In the genomic region with DNA sequence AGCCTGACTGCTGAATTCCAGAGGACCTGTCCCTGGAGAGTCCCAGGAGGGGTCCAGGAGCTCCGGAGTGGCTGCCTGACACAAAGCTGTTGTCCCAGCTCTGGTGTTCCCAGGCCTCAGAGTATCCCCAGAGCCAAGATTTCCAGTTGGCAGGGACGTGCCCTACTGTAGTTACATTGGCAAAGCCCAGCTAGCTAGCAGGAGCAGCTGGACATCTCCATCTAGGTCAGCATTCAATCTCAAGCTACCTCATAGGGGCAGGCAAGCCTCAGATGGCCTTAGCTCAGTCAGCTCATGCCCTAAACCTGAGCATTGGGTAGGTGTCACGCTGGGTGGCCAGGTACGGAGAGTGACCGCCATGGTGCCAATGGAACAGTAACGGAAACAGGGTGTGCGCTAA, we compare ENCODE assay signal across 13 mouse cellular contexts.
DNase-seq lines count a peak whose midpoint lies in the region; ATAC-seq and TF ChIP-seq lines count a peak whose summit lies in the region.
"Had no signal": no experiment of that assay in that cellular context is flagged by ENCODE, and none has a peak within 500 bp of the region (broad histone marks: within the 10 kb centered on the region; RNA-seq: fewer than 3 reads in every experiment).

No protein-coding gene starts in this region.

- no peaks in the 10 kb centered on the region for H3K9me3 ChIP-seq in hindbrain, embryonic 15.5 days
- no peaks in the 10 kb centered on the region for H3K9me3 ChIP-seq in hindbrain, embryonic 14.5 days (ENCODE audit: control insufficient read depth, low read length)
- H3K9me3 ChIP-seq in embryonic facial prominence, embryonic 10.5 days, result no peaks in the 10 kb centered on the region
- no peaks in the 10 kb centered on the region for H3K9me3 ChIP-seq in stomach, postnatal 0 days (ENCODE audit: control insufficient read depth, low read length)
- H3K9me3 ChIP-seq: liver, embryonic 12.5 days had no signal

- no peaks in the 10 kb centered on the region for H3K27me3 ChIP-seq in hindbrain, embryonic 15.5 days
- no peaks in the 10 kb centered on the region for H3K27me3 ChIP-seq in hindbrain, embryonic 14.5 days (ENCODE audit: control insufficient read depth, insufficient read depth, low read length)
- no peaks in the 10 kb centered on the region for H3K27me3 ChIP-seq in spleen, adult 2 months (ENCODE audit: control insufficient read depth, insufficient read depth, low read length)
- no peaks in the 10 kb centered on the region for H3K27me3 ChIP-seq in embryonic facial prominence, embryonic 10.5 days (replicated peaks; ENCODE audit: low read depth, poor library complexity, severe bottlenecking)
- H3K27me3 ChIP-seq in stomach, postnatal 0 days (ENCODE audit: control insufficient read depth, insufficient read depth, low read length), result no peaks in the 10 kb centered on the region
- H3K27me3 ChIP-seq: liver, embryonic 12.5 days had no signal

- no peak overlapping the region for H3K4me3 ChIP-seq in hindbrain, embryonic 15.5 days
- no peak overlapping the region for H3K4me3 ChIP-seq in hindbrain, embryonic 14.5 days (replicated peaks; ENCODE audit: low read length)
- H3K4me3 ChIP-seq in spleen, adult 2 months (ENCODE audit: extremely low read depth, insufficient read depth, insufficient read length), result no peak overlapping the region
- H3K4me3 ChIP-seq in embryonic facial prominence, embryonic 10.5 days, result no peak overlapping the region
- no peak overlapping the region for H3K4me3 ChIP-seq in stomach, postnatal 0 days (ENCODE audit: low read depth, low read length)
- H3K4me3 ChIP-seq: heart, adult 2 months; liver, embryonic 12.5 days had no signal

- DNase-seq in hindbrain, embryonic 14.5 days (ENCODE audit: low spot score), result no peak
- DNase-seq in spleen, adult 2 months (ENCODE audit: low read depth in 1 of 2, low spot score in 2 of 2), result no peak
- DNase-seq in spleen, postnatal 10 days (ENCODE audit: low spot score in 2 of 2), result no peak
- no peak for DNase-seq in embryonic facial prominence, embryonic 10.5 days (ENCODE audit: low spot score)
- DNase-seq in thymus, postnatal 4 days, result no peak
- DNase-seq in stomach, postnatal 0 days (ENCODE audit: low spot score), result no peak
- DNase-seq in lung, postnatal 4 days, result no peak
- DNase-seq: lung, postnatal 10 days; thymus, postnatal 25 days had no signal

- 91% methylated on average over 7 of the region's 7 CpGs for WGBS in hindbrain, embryonic 15.5 days
- WGBS in hindbrain, embryonic 14.5 days, result 94% methylated on average over 7 of the region's 7 CpGs
- WGBS in spleen, adult 2 months, result 91% methylated on average over 7 of the region's 7 CpGs
- 88% methylated on average over 7 of the region's 7 CpGs for WGBS in embryonic facial prominence, embryonic 10.5 days
- 87% methylated on average over 7 of the region's 7 CpGs for WGBS in stomach, postnatal 0 days

- no peak overlapping the region for H3K4me2 ChIP-seq in hindbrain, embryonic 15.5 days
- H3K4me2 ChIP-seq in hindbrain, embryonic 14.5 days (replicated peaks), result no peak overlapping the region
- no peak overlapping the region for H3K4me2 ChIP-seq in stomach, postnatal 0 days (replicated peaks; ENCODE audit: low read depth)
- H3K4me2 ChIP-seq: liver, embryonic 12.5 days had no signal

- no peak overlapping the region for H3K9ac ChIP-seq in hindbrain, embryonic 15.5 days
- H3K9ac ChIP-seq in hindbrain, embryonic 14.5 days, result no peak overlapping the region
- no peak overlapping the region for H3K9ac ChIP-seq in stomach, postnatal 0 days (ENCODE audit: low read length)
- H3K9ac ChIP-seq: liver, embryonic 12.5 days had no signal

- TF ChIP-seq EP300 in stomach, postnatal 0 days (optimal IDR thresholded peaks at IDR 0.05), result no peak

- H3K27ac ChIP-seq in hindbrain, embryonic 15.5 days (replicated peaks), result no peak overlapping the region
- H3K27ac ChIP-seq in hindbrain, embryonic 14.5 days, result no peak overlapping the region
- H3K27ac ChIP-seq in spleen, adult 2 months (ENCODE audit: insufficient read depth, low read length), result peak overlapping the region; percentile 65
- peak overlapping the region; percentile 40; the same call in 1 of the 2 replicates for H3K27ac ChIP-seq in embryonic facial prominence, embryonic 10.5 days (replicated peaks)
- H3K27ac ChIP-seq in stomach, postnatal 0 days (replicated peaks), result no peak overlapping the region
- H3K27ac ChIP-seq: heart, adult 2 months had no signal

- no peak for TF ChIP-seq CTCF in spleen, adult 2 months (IDR thresholded peaks at IDR 0.05; ENCODE audit: extremely low read depth, insufficient read depth, insufficient read length, insufficient replicate concordance)
- TF ChIP-seq CTCF in stomach, postnatal 0 days (IDR thresholded peaks at IDR 0.05; ENCODE audit: low read depth), result no peak

- 0 out of 2 replicates have a peak, but pooled peaks have one; percentile 4 for ATAC-seq in hindbrain, embryonic 15.5 days (ENCODE audit: low FRiP score, low read depth)
- no peak for ATAC-seq in hindbrain, embryonic 14.5 days (ENCODE audit: low FRiP score)
- no peak for ATAC-seq in stomach, postnatal 0 days (ENCODE audit: low FRiP score, low TSS enrichment)
- ATAC-seq: intestine, postnatal 0 days; liver, embryonic 12.5 days had no signal

- no peaks in the 10 kb centered on the region for H3K36me3 ChIP-seq in hindbrain, embryonic 15.5 days
- no peaks in the 10 kb centered on the region for H3K36me3 ChIP-seq in hindbrain, embryonic 14.5 days (replicated peaks; ENCODE audit: control insufficient read depth, insufficient read depth)
- peaks cover 2% of the 10 kb centered on the region; the same call in 1 of the 2 replicates for H3K36me3 ChIP-seq in spleen, adult 2 months (ENCODE audit: control insufficient read depth, insufficient read depth, low read length)
- H3K36me3 ChIP-seq in embryonic facial prominence, embryonic 10.5 days (replicated peaks), result no peaks in the 10 kb centered on the region
- no peaks in the 10 kb centered on the region for H3K36me3 ChIP-seq in stomach, postnatal 0 days (ENCODE audit: control insufficient read depth, insufficient read depth, low read length)
- H3K36me3 ChIP-seq: liver, embryonic 12.5 days had no signal

- TF ChIP-seq POLR2A in spleen, adult 2 months (IDR thresholded peaks at IDR 0.05; ENCODE audit: low read depth, low read length), result no peak

- H3K4me1 ChIP-seq in hindbrain, embryonic 15.5 days (replicated peaks), result peaks cover 23% of the 10 kb centered on the region
- peaks cover 17% of the 10 kb centered on the region for H3K4me1 ChIP-seq in hindbrain, embryonic 14.5 days (replicated peaks; ENCODE audit: control insufficient read depth, insufficient read depth, low read length)
- peaks cover 40% of the 10 kb centered on the region; the same call in 1 of the 2 replicates for H3K4me1 ChIP-seq in spleen, adult 2 months (ENCODE audit: control insufficient read depth, insufficient read depth, insufficient read length)
- H3K4me1 ChIP-seq in embryonic facial prominence, embryonic 10.5 days, result peaks cover 60% of the 10 kb centered on the region
- peaks cover 3% of the 10 kb centered on the region; the same call in 1 of the 2 replicates for H3K4me1 ChIP-seq in stomach, postnatal 0 days (replicated peaks; ENCODE audit: control insufficient read depth, insufficient read depth)

Comparison
In these comparisons a context has a peak if more than half of its experiments do, and no peak if none do; other contexts are left out.
1. H3K27ac ChIP-seq: peak in spleen, adult 2 months (single experiment) and embryonic facial prominence, embryonic 10.5 days (single experiment); none in hindbrain, embryonic 15.5 days (single experiment), hindbrain, embryonic 14.5 days (single experiment) and stomach, postnatal 0 days (single experiment).